Mouse (Mus musculus): ENCODE measurements at regions not wholly inside any gene's neighbourhood (a gene's known extent, or its start where the extent isn't known, plus 50 kb on each side); places are given as distances from the start of the nearest gene placed in this dataset.

- DNase-seq, result no peak
Measured at GRCm38 (mm10) chr2:56083226-56083625, 647.5 kb downstream of the Kcnj3 start.

GRCm38 (mm10) chr2:56109531-56109930 lies 673.8 kb downstream of the Kcnj3 start:
- DNase-seq, result peak; percentile 12 to 31

GRCm38 (mm10) chr2:56109975-56110374 lies 674.2 kb downstream of the Kcnj3 start:
- no peak for DNase-seq

- DNase-seq, result peak; percentile 17 to 65
Measured at GRCm38 (mm10) chr2:56114469-56114868, 678.7 kb downstream of the Kcnj3 start.

- DNase-seq, result peak; percentile 48 to 74
Measured at GRCm38 (mm10) chr2:56119368-56119767, 683.6 kb downstream of the Kcnj3 start.

- no peak for DNase-seq
Measured at GRCm38 (mm10) chr2:56147107-56147615, 711.4 kb downstream of the Kcnj3 start.

- peak in 1 of 2 experiments; percentile 13 for DNase-seq
Measured at GRCm38 (mm10) chr2:56196449-56196848, 760.7 kb downstream of the Kcnj3 start.

- DNase-seq, result peak; percentile 45 to 50
Measured at GRCm38 (mm10) chr2:56227476-56227875, 791.7 kb downstream of the Kcnj3 start.

- peak; percentile 39 to 78 for DNase-seq
Measured at GRCm38 (mm10) chr2:56233042-56233441, 797.3 kb downstream of the Kcnj3 start.

- peak in 1 of 2 experiments; percentile 2 for DNase-seq
Measured at GRCm38 (mm10) chr2:56257044-56257954, 821.5 kb downstream of the Kcnj3 start.

- no peak for DNase-seq
Measured at GRCm38 (mm10) chr2:56304920-56305319, 818.9 kb downstream of the Nr4a2 start.

GRCm38 (mm10) chr2:56321692-56322091 lies 802.1 kb downstream of the Nr4a2 start:
- DNase-seq, result peak in 1 of 2 experiments; percentile 17

GRCm38 (mm10) chr2:56322508-56322907 lies 801.3 kb downstream of the Nr4a2 start:
- DNase-seq, result peak; percentile 3 to 4

- no peak for DNase-seq
Measured at GRCm38 (mm10) chr2:56335974-56336373, 787.8 kb downstream of the Nr4a2 start.

- DNase-seq, result no peak
Measured at GRCm38 (mm10) chr2:56364065-56364464, 759.7 kb downstream of the Nr4a2 start.
